Comparison of ENCODE assay signal across 23 mouse cellular contexts in the genomic region with DNA sequence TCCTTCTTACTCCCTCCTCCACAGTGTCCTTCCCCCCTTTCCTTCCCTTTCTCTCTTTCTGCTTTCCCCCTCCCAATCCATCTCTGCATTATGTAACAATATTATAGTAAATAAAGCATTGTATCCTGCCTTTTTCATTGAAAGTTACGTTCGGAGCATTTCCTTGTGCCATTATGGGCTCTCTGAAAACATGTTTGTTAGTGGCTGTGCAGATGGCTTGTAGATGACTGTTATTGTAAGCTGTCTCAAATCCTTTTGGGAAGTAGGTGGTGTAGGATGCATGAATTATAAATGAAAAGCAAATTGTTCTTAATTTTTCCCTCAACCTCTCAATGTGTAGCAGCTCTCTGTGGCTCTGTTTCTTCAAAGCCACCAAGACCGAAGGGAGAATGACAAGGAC.
"Had no signal": no experiment of that assay in that cellular context is flagged by ENCODE, and none has a peak within 500 bp of the region (broad histone marks: within the 10 kb centered on the region; RNA-seq: fewer than 3 reads in every experiment).

No protein-coding gene starts in this region.

- DNase-seq: kidney, adult 18-20 months; kidney, adult 9 months; kidney, postnatal 25 days; liver; lung, adult 18-20 months; lung, postnatal 10 days; right cerebral cortex, adult 18-20 months; right cerebral cortex, postnatal 14 days; right cerebral cortex, postnatal 4 days; thymus, postnatal 25 days had no signal

- H3K9me3 ChIP-seq: limb, embryonic 10.5 days; limb, embryonic 13.5 days; liver, embryonic 12.5 days; liver, embryonic 15.5 days; lung, embryonic 15.5 days; midbrain, embryonic 12.5 days; midbrain, embryonic 15.5 days; neural tube, embryonic 12.5 days; neural tube, embryonic 15.5 days had no signal

- H3K4me2 ChIP-seq: limb, embryonic 13.5 days; liver, embryonic 15.5 days; lung, embryonic 15.5 days; midbrain, embryonic 12.5 days; midbrain, embryonic 15.5 days; neural tube, embryonic 12.5 days; neural tube, embryonic 15.5 days had no signal

- ATAC-seq: inflammation-experienced regulatory T-cells, adult 6 months; intestine, embryonic 16.5 days; midbrain, embryonic 15.5 days had no signal

- H3K9ac ChIP-seq: limb, embryonic 13.5 days; liver, embryonic 12.5 days; liver, embryonic 15.5 days; lung, embryonic 15.5 days; midbrain, embryonic 12.5 days; midbrain, embryonic 15.5 days; neural tube, embryonic 12.5 days; neural tube, embryonic 15.5 days had no signal

- H3K4me1 ChIP-seq: limb, embryonic 10.5 days; limb, embryonic 13.5 days; lung, embryonic 15.5 days; midbrain, embryonic 12.5 days; midbrain, embryonic 15.5 days; neural tube, embryonic 12.5 days; neural tube, embryonic 15.5 days had no signal

- H3K4me3 ChIP-seq: limb, embryonic 10.5 days; limb, embryonic 13.5 days; liver, embryonic 12.5 days; liver, embryonic 15.5 days; lung, embryonic 15.5 days; midbrain, embryonic 12.5 days; midbrain, embryonic 15.5 days; neural tube, embryonic 12.5 days; neural tube, embryonic 15.5 days had no signal

- H3K27me3 ChIP-seq: limb, embryonic 13.5 days; liver, embryonic 12.5 days; liver, embryonic 15.5 days; lung, embryonic 15.5 days; midbrain, embryonic 12.5 days; midbrain, embryonic 15.5 days; neural tube, embryonic 12.5 days; neural tube, embryonic 15.5 days had no signal

- H3K36me3 ChIP-seq: limb, embryonic 10.5 days; limb, embryonic 13.5 days; liver, embryonic 12.5 days; liver, embryonic 15.5 days; lung, embryonic 15.5 days; midbrain, embryonic 12.5 days; midbrain, embryonic 15.5 days; neural tube, embryonic 12.5 days; neural tube, embryonic 15.5 days had no signal

- H3K27ac ChIP-seq: limb, embryonic 10.5 days; limb, embryonic 13.5 days; lung, embryonic 15.5 days; macrophage; midbrain, embryonic 12.5 days; midbrain, embryonic 15.5 days; neural tube, embryonic 12.5 days; neural tube, embryonic 15.5 days; stomach, postnatal 0 days had no signal
